ENCODE assay signal across 43 mouse cellular contexts in the genomic region with DNA sequence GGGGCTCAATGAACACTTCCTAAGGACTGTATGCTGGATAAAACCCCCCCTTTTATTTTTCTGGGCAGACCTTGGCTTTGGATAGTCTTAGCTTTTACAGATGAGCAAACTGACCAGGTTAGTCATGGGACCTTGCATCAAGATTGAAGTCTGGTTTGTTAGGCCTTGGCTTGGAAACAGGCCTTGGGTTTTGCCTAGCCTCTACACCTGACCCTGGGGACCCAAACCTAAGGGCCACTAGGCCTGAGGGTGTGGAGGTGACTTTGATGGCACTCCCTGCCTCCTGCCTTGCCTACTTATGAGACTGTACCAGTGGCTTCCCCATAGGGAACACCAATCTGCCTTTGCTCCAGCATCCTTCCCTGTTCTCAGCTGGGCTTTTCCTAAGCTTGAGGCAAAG. TPM values are rescaled to one million over a fixed set of nuclear protein-coding genes. Genes with fewer than 3 reads are reported as not detected.
"Had no signal": no experiment of that assay in that cellular context is flagged by ENCODE, and none has a peak within 500 bp of the region (broad histone marks: within the 10 kb centered on the region; RNA-seq: fewer than 3 reads in every experiment).

No protein-coding gene starts in this region.

- H3K9me3 ChIP-seq: heart, embryonic 10.5 days; heart, embryonic 12.5 days; heart, embryonic 13.5 days; heart, embryonic 15.5 days; hindbrain, embryonic 10.5 days; hindbrain, embryonic 12.5 days; hindbrain, embryonic 13.5 days; hindbrain, embryonic 15.5 days; intestine, embryonic 15.5 days had no signal

- ATAC-seq: hindbrain, embryonic 16.5 days; hindbrain, postnatal 0 days; inflammation-experienced regulatory T-cells, adult 6 months; intestine, embryonic 15.5 days; intestine, embryonic 16.5 days; intestine, postnatal 0 days had no signal

- H3K27ac ChIP-seq: heart, embryonic 13.5 days; heart, embryonic 15.5 days; hindbrain, embryonic 12.5 days; hindbrain, embryonic 13.5 days; hindbrain, embryonic 14.5 days; hindbrain, embryonic 15.5 days; hindbrain, postnatal 0 days; intestine, embryonic 15.5 days; kidney, postnatal 0 days; layer of hippocampus, adult 2 months had no signal

- H3K4me3 ChIP-seq: heart, embryonic 10.5 days; heart, embryonic 12.5 days; heart, embryonic 13.5 days; heart, embryonic 15.5 days; hindbrain, embryonic 10.5 days; hindbrain, embryonic 12.5 days; hindbrain, embryonic 13.5 days; hindbrain, embryonic 15.5 days; intestine, embryonic 15.5 days; layer of hippocampus, adult 2 months had no signal

- H3K4me2 ChIP-seq: heart, embryonic 11.5 days; heart, embryonic 12.5 days; heart, embryonic 13.5 days; heart, embryonic 15.5 days; hindbrain, embryonic 12.5 days; hindbrain, embryonic 13.5 days; hindbrain, embryonic 14.5 days; hindbrain, embryonic 15.5 days; intestine, embryonic 15.5 days had no signal

- H3K9ac ChIP-seq: heart, embryonic 12.5 days; heart, embryonic 15.5 days; hindbrain, embryonic 12.5 days; hindbrain, embryonic 13.5 days; hindbrain, embryonic 14.5 days; hindbrain, embryonic 15.5 days; intestine, embryonic 15.5 days had no signal

- H3K36me3 ChIP-seq: heart, embryonic 10.5 days; heart, embryonic 12.5 days; heart, embryonic 13.5 days; heart, embryonic 15.5 days; hindbrain, embryonic 10.5 days; hindbrain, embryonic 12.5 days; hindbrain, embryonic 13.5 days; hindbrain, embryonic 15.5 days; intestine, embryonic 15.5 days had no signal

- H3K4me1 ChIP-seq: hindbrain, embryonic 13.5 days; hindbrain, embryonic 15.5 days had no signal

- DNase-seq: heart, postnatal 10 days; heart, postnatal 14 days; heart, postnatal 36 days; heart, postnatal 4 days; kidney, adult 18-20 months; kidney, adult 2 months; kidney, adult 8-10 months; kidney, adult 9 months; kidney, postnatal 10 days; kidney, postnatal 14 days; kidney, postnatal 36 days; layer of hippocampus, adult 9-11 months; layer of hippocampus, postnatal 36 days had no signal

- H3K27me3 ChIP-seq: heart, embryonic 12.5 days; heart, embryonic 13.5 days; heart, embryonic 15.5 days; hindbrain, embryonic 12.5 days; hindbrain, embryonic 13.5 days; hindbrain, embryonic 15.5 days; intestine, embryonic 15.5 days had no signal

RNA-seq across cellular contexts. Expression of a gene that starts 38.5 kb away (rescaled TPM):
- total RNA-seq: hematopoietic stem cell, adult 5-6 weeks; hindbrain, postnatal 0 days; layer of hippocampus, adult 18-20 months; layer of hippocampus, adult 2 months; layer of hippocampus, adult 8-10 months; layer of hippocampus, postnatal 10 days; layer of hippocampus, postnatal 14 days; layer of hippocampus, postnatal 25 days; layer of hippocampus, postnatal 36 days had no signal
- polyA plus RNA-seq: heart, embryonic 10.5 days; heart, embryonic 11.5 days; heart, embryonic 12.5 days; heart, embryonic 13.5 days; heart, embryonic 14.5 days; heart, embryonic 15.5 days; heart, embryonic 16.5 days; hindbrain, embryonic 10.5 days; hindbrain, embryonic 11.5 days; hindbrain, embryonic 12.5 days; hindbrain, embryonic 13.5 days; hindbrain, embryonic 14.5 days; hindbrain, embryonic 15.5 days; hindbrain, embryonic 16.5 days; hindbrain, postnatal 0 days; inflammation-experienced regulatory T-cells, adult 6 months; intestine, embryonic 14.5 days; intestine, embryonic 15.5 days; intestine, embryonic 16.5 days; intestine, postnatal 0 days; kidney, embryonic 14.5 days; kidney, embryonic 16.5 days had no signal
